Mouse (Mus musculus) heart, postnatal 4 days (tissue): ENCODE results near the gene Kcnn4. TPM values are rescaled to one million over a fixed set of nuclear protein-coding genes. Genes with fewer than 3 reads are reported as not detected.

Experiments
- DNase-seq: peaks from one replicate; pipeline ENCODE4 v3.0.0; 2021
- microRNA-seq, 2 experiments: library from miRNA; unstranded; fragments of <30 nt; microRNA quantifications; one replicate each; pipeline ENCODE4 v1.2.0; 2021 to 2022
- total RNA-seq, 2 experiments: library from RNA; stranded (reverse); gene quantifications; 2 replicates each; pipeline ENCODE4 v1.2.3; 2021

Kcnn4 gene
- total RNA-seq, 2 experiments from 2014 or later = 1.0 TPM

DNA sequence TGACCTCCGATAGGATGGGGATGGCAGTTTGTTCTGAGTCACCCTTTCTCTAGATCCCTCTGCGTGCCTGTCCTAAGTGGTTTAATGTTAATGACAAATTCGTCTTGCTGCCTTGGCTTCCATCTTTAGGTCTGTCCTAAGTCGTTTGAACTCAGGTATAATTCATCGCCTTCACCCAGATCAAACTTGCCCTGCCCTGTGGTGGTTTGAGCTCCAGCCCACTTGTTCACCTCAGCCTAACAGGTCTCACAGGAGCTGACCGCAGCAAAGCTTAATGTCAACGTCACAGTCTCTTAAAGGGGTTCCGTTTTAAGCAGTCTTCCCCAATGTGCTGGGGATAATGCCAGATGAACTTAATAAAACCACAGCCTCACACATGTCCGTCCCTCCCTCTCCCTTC lies 55.9 kb downstream of the Kcnn4 start:
- no peak for DNase-seq

DNA sequence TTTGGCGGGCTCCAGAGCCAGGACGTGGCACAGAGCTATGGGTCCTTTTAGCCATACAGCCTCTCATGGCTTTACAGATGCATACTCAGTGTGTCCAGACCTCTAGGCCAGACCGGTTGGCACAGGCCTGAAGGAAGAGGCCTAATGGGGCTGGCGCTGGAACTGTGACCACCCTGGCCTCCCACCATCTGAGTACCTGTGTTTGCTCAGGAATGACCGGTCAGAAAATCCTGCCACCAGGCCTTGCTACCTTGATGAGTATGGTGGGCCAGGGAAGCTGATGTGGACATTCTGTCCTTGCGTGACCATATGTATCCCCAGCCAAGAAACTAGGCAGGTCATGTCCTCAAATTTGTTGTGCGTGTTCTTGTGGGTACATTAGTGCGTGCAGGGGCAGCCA lies 57.1 kb downstream of the Kcnn4 start:
- no peak for DNase-seq

DNA sequence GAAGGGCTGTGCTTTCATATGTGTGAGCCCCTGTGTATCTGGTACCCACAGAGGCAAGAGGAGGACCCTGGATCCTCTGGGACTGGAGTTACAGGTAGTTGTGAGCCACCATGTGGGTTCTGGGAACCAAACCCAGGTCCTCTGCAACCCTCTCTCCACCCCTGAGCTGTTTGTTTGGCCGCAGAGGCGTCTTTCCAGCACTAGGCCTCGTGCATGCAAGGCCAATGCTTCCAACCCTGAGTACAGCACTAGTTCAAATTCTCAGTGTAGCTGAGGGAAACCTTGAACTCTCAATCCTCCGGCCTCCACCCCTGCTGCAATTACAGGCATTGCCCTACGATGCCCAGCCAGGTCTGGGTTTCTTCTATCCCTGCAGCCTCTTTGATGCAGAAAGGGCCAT lies 58.7 kb downstream of the Kcnn4 start:
- DNase-seq = no peak

DNA sequence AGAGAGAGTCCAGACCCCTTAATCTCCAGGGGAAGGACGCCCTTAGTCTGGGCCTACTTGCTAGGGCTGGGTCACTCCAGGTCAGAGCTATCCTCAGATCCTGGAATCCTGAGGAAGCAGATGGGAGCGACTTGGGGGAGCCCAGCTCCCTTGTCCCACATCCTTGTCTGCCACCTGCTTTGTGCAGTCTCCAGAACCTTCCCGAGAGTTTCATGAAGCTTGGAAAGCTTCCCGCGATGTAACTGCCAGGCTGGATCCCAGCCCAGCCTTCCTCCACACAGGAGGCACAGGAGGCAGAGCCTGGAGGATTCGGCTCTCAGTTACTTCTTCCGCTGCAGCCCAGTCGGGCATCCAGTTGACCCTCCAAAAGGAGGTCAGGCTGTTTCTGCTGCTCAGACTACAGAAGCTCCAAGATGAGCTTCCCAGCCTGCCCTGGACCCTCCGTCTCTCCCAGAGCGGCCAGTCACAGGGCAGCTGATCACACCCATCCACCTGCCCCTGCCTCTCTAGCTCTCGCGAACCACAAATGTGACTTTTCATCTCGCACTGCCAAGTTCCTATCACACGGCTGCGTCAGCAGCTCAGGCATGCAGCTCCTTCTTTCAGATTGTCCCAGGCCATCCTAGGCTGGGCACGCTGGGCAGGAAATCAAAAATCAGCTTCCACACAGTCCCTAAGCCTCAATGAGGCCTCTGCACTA lies 59.5 kb downstream of the Kcnn4 start:
- DNase-seq = peak; percentile 51

DNA sequence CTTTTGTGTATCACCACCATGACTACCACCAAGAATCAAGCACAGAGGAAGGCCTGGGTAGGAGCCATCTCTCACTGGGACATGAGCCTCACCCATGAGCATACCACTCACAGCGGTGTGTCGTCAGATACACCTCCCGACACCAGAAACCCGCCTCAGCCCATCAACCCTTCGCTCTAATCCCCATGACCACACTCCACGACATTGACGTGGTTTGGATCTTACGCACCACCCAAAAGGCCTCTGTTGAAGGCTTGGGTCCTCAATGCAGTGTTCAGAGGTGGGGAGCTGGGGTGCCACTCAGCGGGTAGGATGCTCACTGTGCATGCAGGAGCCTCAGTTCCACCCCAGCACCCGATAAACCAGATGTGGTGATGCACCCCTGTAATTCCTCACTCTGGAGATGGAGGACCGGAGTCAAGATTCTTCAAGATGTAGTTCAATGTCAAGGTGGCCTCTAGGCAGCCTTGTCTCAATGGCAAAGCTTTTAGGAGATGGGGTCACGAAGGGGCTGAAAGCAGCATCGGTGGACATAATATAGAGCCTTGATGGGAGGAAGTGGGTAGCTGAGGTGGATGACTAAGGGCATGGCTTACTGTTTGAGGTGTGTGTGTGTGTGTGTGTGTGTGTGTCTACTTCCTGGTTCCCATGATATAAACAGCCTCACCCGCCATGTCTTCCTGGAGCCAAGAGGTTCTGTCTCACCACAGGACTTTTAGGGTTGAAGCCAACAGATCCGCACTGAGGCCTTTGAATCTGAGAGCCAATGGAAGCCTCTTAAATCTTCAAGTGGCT lies 60.7 kb downstream of the Kcnn4 start:
- DNase-seq = no peak

DNA sequence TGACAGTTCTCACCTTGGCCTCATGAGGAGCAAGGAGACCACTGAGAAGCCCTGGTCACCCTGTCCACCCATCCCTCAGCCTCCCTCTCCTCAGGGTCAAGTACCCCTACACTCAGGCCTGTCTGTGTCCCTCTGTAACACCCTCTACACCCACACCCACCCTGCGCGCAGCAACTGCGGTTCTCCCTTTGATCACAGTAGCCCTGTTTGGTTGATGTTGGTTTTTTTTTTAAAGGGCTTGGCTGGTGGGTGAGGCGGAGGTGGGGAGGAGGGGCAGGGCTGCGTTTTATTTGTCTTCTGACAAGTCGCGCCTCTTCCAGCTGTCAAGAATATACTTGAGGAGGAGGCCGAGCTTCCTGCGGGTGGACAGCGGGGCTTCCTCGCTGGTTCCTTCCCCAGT lies 61.6 kb downstream of the Kcnn4 start:
- DNase-seq = no peak

DNA sequence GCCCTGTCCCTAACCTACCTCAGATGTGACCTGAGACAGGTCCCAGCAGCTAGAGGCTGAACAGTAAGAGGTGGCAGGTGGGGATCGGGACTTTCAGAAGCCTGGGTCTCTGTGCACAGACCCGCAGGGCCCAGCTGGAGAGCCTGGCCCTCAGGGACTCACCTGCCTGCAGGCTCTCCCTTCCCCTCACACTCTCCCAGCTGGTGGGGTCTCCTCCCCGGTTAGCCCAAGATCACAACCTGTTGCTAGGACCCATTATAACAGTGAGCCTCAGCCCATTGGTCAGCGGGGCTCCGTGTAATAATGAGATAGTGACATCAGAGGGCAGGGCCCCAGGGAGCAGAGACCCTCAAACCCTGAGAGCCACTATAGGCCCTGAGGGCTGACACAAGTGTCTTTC lies 65.2 kb downstream of the Kcnn4 start:
- no peak for DNase-seq

Small RNAs within 50 kb of the gene (microRNA-seq; reads per million reads assigned to microRNA genes)
- gene Gm27592 = 0 reads per million in 2 experiments

Other genes starting within 250 kb of the Kcnn4 start
- gene Zfp235, start 236.1 kb upstream of the Kcnn4 start, total RNA-seq = 1 to 10 TPM; 4.1 to 5.1 TPM
- gene Zfp114, start 195.2 kb upstream of the Kcnn4 start, total RNA-seq = under 1 TPM; 0.23 to 0.76 TPM
- gene Zfp111, start 158.8 kb upstream of the Kcnn4 start, total RNA-seq = 10 to 100 TPM in 1 of 2 experiments, 1 to 10 TPM in 1; 8.2 to 10.3 TPM
- gene Zfp109, start 132.7 kb upstream of the Kcnn4 start, total RNA-seq = 1 to 10 TPM; 1.1 to 1.2 TPM
- 1 to 10 TPM; 1.2 to 1.4 TPM for gene Zfp108, start 115.5 kb upstream of the Kcnn4 start, total RNA-seq
- gene Zfp93, start 99.8 kb upstream of the Kcnn4 start, total RNA-seq = 1 to 10 TPM; 3.7 to 4.8 TPM
- 1 to 10 TPM; 4.2 to 6.6 TPM for gene Zfp61, start 69.0 kb upstream of the Kcnn4 start, total RNA-seq
- 1 to 10 TPM; 1.0 to 1.8 TPM for gene Zfp94, start 53.6 kb upstream of the Kcnn4 start, total RNA-seq
- gene Tescl, start 36.3 kb upstream of the Kcnn4 start, total RNA-seq = under 1 TPM; 0.32 to 0.33 TPM
- gene Lypd5, start 21.1 kb upstream of the Kcnn4 start, total RNA-seq = not detected
- 10 to 100 TPM; 15.0 to 15.5 TPM for gene Smg9, start 29.4 kb downstream of the Kcnn4 start, total RNA-seq
- not detected for gene Irgc1, start 82.0 kb downstream of the Kcnn4 start, total RNA-seq
- 10 to 100 TPM in 1 of 2 experiments, 1 to 10 TPM in 1; 6.4 to 10.4 TPM for gene Plaur, start 92.2 kb downstream of the Kcnn4 start, total RNA-seq
- gene Cadm4, start 111.8 kb downstream of the Kcnn4 start, total RNA-seq = 10 to 100 TPM; 11.9 to 12.5 TPM
- gene Zfp428, start 136.7 kb downstream of the Kcnn4 start, total RNA-seq = 10 to 100 TPM; 17.3 to 18.5 TPM
- gene AC161166.1, start 142.2 kb downstream of the Kcnn4 start, total RNA-seq = not detected
- 10 to 100 TPM; 16.7 to 17.2 TPM for gene Irgq, start 160.4 kb downstream of the Kcnn4 start, total RNA-seq
- gene Pinlyp, start 175.9 kb downstream of the Kcnn4 start, total RNA-seq = not detected
- 10 to 100 TPM; 42.0 to 43.9 TPM for gene Xrcc1, start 176.0 kb downstream of the Kcnn4 start, total RNA-seq
- 10 to 100 TPM; 15.9 to 16.9 TPM for gene Ethe1, start 217.3 kb downstream of the Kcnn4 start, total RNA-seq
- under 1 TPM; 0.27 to 0.33 TPM for gene Zfp575, start 217.4 kb downstream of the Kcnn4 start, total RNA-seq
- gene Phldb3, start 240.5 kb downstream of the Kcnn4 start, total RNA-seq = under 1 TPM; 0.57 to 0.61 TPM